Mouse (Mus musculus) granulocyte monocyte progenitor cell, adult 5-6 weeks (primary cell): ENCODE measurements at regions not wholly inside any gene's neighbourhood (a gene's known extent, or its start where the extent isn't known, plus 50 kb on each side); places are given as distances from the start of the nearest gene placed in this dataset.

Source experiments
- ATAC-seq: replicated peaks from 2 replicates; pipeline ENCODE4 v1.8.0; 2016; ENCODE audit warnings: mild to moderate bottlenecking, moderate TSS enrichment, inconsistent platforms; ENCODE audit not compliant: poor library complexity, severe bottlenecking

GRCm38 (mm10) chr5:101299986-101300385, 364.8 kb downstream of the Nkx6-1 start:
- ATAC-seq = no peak

GRCm38 (mm10) chr5:101298411-101298810, 366.4 kb downstream of the Nkx6-1 start:
- ATAC-seq = no peak

GRCm38 (mm10) chr5:101297511-101298102, 367.2 kb downstream of the Nkx6-1 start:
- ATAC-seq = no peak

- ATAC-seq = no peak
Observed at GRCm38 (mm10) chr5:101295941-101296340, 368.9 kb downstream of the Nkx6-1 start.

GRCm38 (mm10) chr5:101294031-101294430, 370.8 kb downstream of the Nkx6-1 start:
- ATAC-seq = no peak

- peak; percentile 56 for ATAC-seq
Observed at GRCm38 (mm10) chr5:101288358-101288757, 376.4 kb downstream of the Nkx6-1 start.

- ATAC-seq = no peak
Observed at GRCm38 (mm10) chr5:101285941-101286340, 378.9 kb downstream of the Nkx6-1 start.

- no peak for ATAC-seq
Observed at GRCm38 (mm10) chr5:101250474-101250873, 405.0 kb downstream of the Gpat3 start.

GRCm38 (mm10) chr5:101242651-101243050, 397.1 kb downstream of the Gpat3 start:
- ATAC-seq = no peak

- ATAC-seq = peak; percentile 86
Observed at GRCm38 (mm10) chr5:101239298-101240118, 394.0 kb downstream of the Gpat3 start.

GRCm38 (mm10) chr5:101236163-101236693, 390.7 kb downstream of the Gpat3 start:
- no peak for ATAC-seq

GRCm38 (mm10) chr5:101222390-101222789, 376.9 kb downstream of the Gpat3 start:
- no peak for ATAC-seq

- no peak for ATAC-seq
Observed at GRCm38 (mm10) chr5:101218082-101218481, 372.6 kb downstream of the Gpat3 start.

GRCm38 (mm10) chr5:101216837-101217571, 371.5 kb downstream of the Gpat3 start:
- no peak for ATAC-seq

GRCm38 (mm10) chr5:101211974-101212373, 366.5 kb downstream of the Gpat3 start:
- no peak for ATAC-seq

GRCm38 (mm10) chr5:101208150-101208549, 362.6 kb downstream of the Gpat3 start:
- no peak; the same call in 1 of the 2 replicates for ATAC-seq

- no peak for ATAC-seq
Observed at GRCm38 (mm10) chr5:101195501-101195900, 350.0 kb downstream of the Gpat3 start.

- no peak for ATAC-seq
Observed at GRCm38 (mm10) chr5:101190976-101191375, 345.5 kb downstream of the Gpat3 start.

GRCm38 (mm10) chr5:101173183-101173582, 327.7 kb downstream of the Gpat3 start:
- no peak for ATAC-seq

GRCm38 (mm10) chr5:101172782-101173181, 327.3 kb downstream of the Gpat3 start:
- ATAC-seq = no peak

GRCm38 (mm10) chr5:101169074-101169473, 323.6 kb downstream of the Gpat3 start:
- ATAC-seq = no peak
